Mouse (Mus musculus) heart, adult 18-20 months (tissue): ENCODE data around the gene Dnase1l2. TPM values are rescaled to one million over a fixed set of nuclear protein-coding genes. Genes with fewer than 3 reads are reported as not detected.
A peak's percentile ranks its signal among the peaks of the same experiment; 100 is the strongest.

Experiments
- DNase-seq, 2 experiments: peaks; one replicate each; pipeline ENCODE4 v3.0.0; 2021 to 2022; ENCODE audit warnings: mixed read lengths in 1 of 2
- long read RNA-seq, 2 experiments: library from polyadenylated mRNA; stranded (forward); transcript quantifications; one replicate each; pipeline ENCODE4 v2.0.0; 2021
- total RNA-seq, 2 experiments: library from RNA; stranded (reverse); gene quantifications; 2 replicates each; pipeline ENCODE4 v1.2.3; 2021

The Dnase1l2 gene
- total RNA-seq, result 1 to 10 TPM in 1 of 2 experiments, under 1 TPM in 1; 0.69 to 1.5 TPM
- long read RNA-seq, experiment 1, result 0 reads
- long read RNA-seq, experiment 2, result 0 reads

GRCm38 (mm10) chr17:24442632-24443155 is at the start of gene Dnase1l2:
Gene Dnase1l2, minus strand, starts transcription at chr17:24443105.
- DNase-seq, result no peak

- DNase-seq, result no peak
Observed at GRCm38 (mm10) chr17:24490399-24490798, 47.5 kb upstream of the Dnase1l2 start.

GRCm38 (mm10) chr17:24489265-24490030 is 46.5 kb upstream of the Dnase1l2 start:
- DNase-seq, result no peak

GRCm38 (mm10) chr17:24488662-24489264 is 45.9 kb upstream of the Dnase1l2 start:
- no peak for DNase-seq

GRCm38 (mm10) chr17:24488186-24488661 is 45.3 kb upstream of the Dnase1l2 start, which contains the start of gene Caskin1:
Gene Caskin1, plus strand, starts transcription at chr17:24488601.
- DNase-seq, result no peak

GRCm38 (mm10) chr17:24485090-24485860 is 42.4 kb upstream of the Dnase1l2 start:
- no peak for DNase-seq

GRCm38 (mm10) chr17:24483495-24483894 is 40.6 kb upstream of the Dnase1l2 start:
- no peak for DNase-seq

- no peak for DNase-seq
Observed at GRCm38 (mm10) chr17:24481027-24481815, 38.3 kb upstream of the Dnase1l2 start.

- no peak for DNase-seq
Observed at GRCm38 (mm10) chr17:24480201-24480826, 37.4 kb upstream of the Dnase1l2 start.

- no peak for DNase-seq
Observed at GRCm38 (mm10) chr17:24479431-24479830, 36.5 kb upstream of the Dnase1l2 start.

GRCm38 (mm10) chr17:24478663-24479380 is 35.9 kb upstream of the Dnase1l2 start, which contains the start of gene Mlst8:
Gene Mlst8, minus strand, starts transcription at chr17:24479078.
- peak; percentile 97 to 98 for DNase-seq

- no peak for DNase-seq
Observed at GRCm38 (mm10) chr17:24477985-24478600, 35.2 kb upstream of the Dnase1l2 start.

GRCm38 (mm10) chr17:24477053-24477984 is 34.4 kb upstream of the Dnase1l2 start:
- DNase-seq, result no peak

- DNase-seq, result no peak
Observed at GRCm38 (mm10) chr17:24476022-24476776, 33.3 kb upstream of the Dnase1l2 start.

GRCm38 (mm10) chr17:24475586-24475985 is 32.7 kb upstream of the Dnase1l2 start:
- no peak for DNase-seq

- DNase-seq, result no peak
Observed at GRCm38 (mm10) chr17:24474557-24474956, 31.7 kb upstream of the Dnase1l2 start.

- DNase-seq, result no peak
Observed at GRCm38 (mm10) chr17:24473612-24474275, 30.8 kb upstream of the Dnase1l2 start, which contains the start of gene Bricd5. Gene Bricd5, plus strand, starts transcription at chr17:24473884.
